8 mouse cellular contexts compared by ENCODE assay signal in genomic region chr6:146409692-146410426, GRCm38 (mm10).
DNase-seq lines count a peak whose midpoint lies in the region; ATAC-seq lines count a peak whose summit lies in the region.

No protein-coding gene starts in this region.

- H3K4me1 ChIP-seq in hindbrain, embryonic 15.5 days (replicated peaks), result peaks cover 5% of the 10 kb centered on the region

- peak; percentile 50 for DNase-seq in WW6 (ENCODE audit: low read depth, low spot score)
- peak; percentile 75 to 87 for DNase-seq in cerebellum, postnatal 25 days
- DNase-seq in frontal cortex, postnatal 36 days (ENCODE audit: low spot score in 2 of 2), result peak; percentile 72 to 75
- DNase-seq in left cerebral cortex, adult 11 months (ENCODE audit: low spot score), result peak; percentile 57
- peak; percentile 76 to 88 for DNase-seq in lung, postnatal 4 days
- DNase-seq in retina, postnatal 7 days (ENCODE audit: low read depth, low spot score), result peak; percentile 66
- DNase-seq in urinary bladder, postnatal 36 days (ENCODE audit: low spot score in 2 of 2), result peak; percentile 49 to 76

- WGBS in hindbrain, embryonic 15.5 days, result 19% methylated on average over 10 of the region's 10 CpGs

- H3K9ac ChIP-seq in hindbrain, embryonic 15.5 days, result no peak overlapping the region

- no peaks in the 10 kb centered on the region for H3K36me3 ChIP-seq in hindbrain, embryonic 15.5 days

- peak overlapping the region; percentile 43 for H3K4me2 ChIP-seq in hindbrain, embryonic 15.5 days

- H3K27me3 ChIP-seq in hindbrain, embryonic 15.5 days, result no peaks in the 10 kb centered on the region

- H3K9me3 ChIP-seq in hindbrain, embryonic 15.5 days, result no peaks in the 10 kb centered on the region

- peak overlapping the region; percentile 43 for H3K27ac ChIP-seq in hindbrain, embryonic 15.5 days (replicated peaks)

- ATAC-seq in hindbrain, embryonic 15.5 days (ENCODE audit: low FRiP score, low read depth), result peak; percentile 88

- no peak overlapping the region; the same call in 1 of the 2 replicates for H3K4me3 ChIP-seq in hindbrain, embryonic 15.5 days
